Mouse (Mus musculus) adrenal gland, postnatal 25 days (tissue): ENCODE data around the gene Med27. TPM values are rescaled to one million over a fixed set of nuclear protein-coding genes. Genes with fewer than 3 reads are reported as not detected.

Source experiments
- DNase-seq: peaks from one replicate; pipeline ENCODE4 v3.0.0; 2021; ENCODE audit warnings: mixed read lengths
- long read RNA-seq: library from polyadenylated mRNA; stranded (forward); transcript quantifications from one replicate; pipeline ENCODE4 v2.0.0, GENCODE M21; 2021
- total RNA-seq: library from RNA; stranded (reverse); gene quantifications from 2 replicates; pipeline ENCODE4 v1.2.3, GENCODE M21; 2021

Gene Med27
- total RNA-seq: 22.6 and 26.3 TPM in 2 replicates
- long read RNA-seq, transcript Med27-201 (8 exons, 1,254 nt): major isoform, 8 of 13 reads
- long read RNA-seq, partial matches to known transcripts: 0 of 13 reads
- long read RNA-seq, other reads (novel, unspliced or antisense): 5 of 13 reads

DNA sequence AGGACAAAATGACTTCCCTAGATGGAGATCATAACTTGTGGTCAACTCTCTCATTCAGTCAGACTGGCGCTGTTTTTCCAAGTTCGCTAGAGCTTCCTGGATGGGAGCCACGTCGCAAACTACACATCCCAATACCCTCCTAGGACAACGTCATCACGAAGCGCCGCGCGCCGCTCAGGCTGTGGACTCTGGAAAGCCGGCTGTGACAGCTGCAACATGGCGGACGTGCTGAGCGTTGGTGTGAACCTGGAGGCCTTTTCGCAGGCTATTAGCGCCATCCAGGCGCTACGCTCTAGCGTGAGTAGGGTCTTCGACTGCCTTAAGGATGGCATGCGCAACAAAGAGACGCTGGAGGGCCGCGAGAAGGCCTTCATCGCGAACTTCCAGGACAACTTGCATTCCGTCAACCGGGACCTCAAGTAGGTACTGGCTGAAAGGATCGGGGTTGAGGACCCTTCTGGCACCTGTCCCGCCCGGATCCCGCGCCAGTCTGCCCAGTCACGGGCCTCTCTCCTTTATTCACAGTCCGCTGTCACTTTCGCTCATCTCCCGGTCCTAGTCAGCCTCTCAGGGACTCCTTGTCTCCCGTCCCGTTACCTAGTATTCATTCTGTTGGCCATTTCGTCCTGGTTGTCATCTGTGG is at the start of gene Med27:
Gene Med27, plus strand, starts transcription at position 191 of the 643 bp plus-strand sequence.
- DNase-seq: peak; percentile 95

- DNase-seq: peak; percentile 44
Observed at GRCm38 (mm10) chr2:29309966-29310365, 36.7 kb upstream of the Med27 start.

DNA sequence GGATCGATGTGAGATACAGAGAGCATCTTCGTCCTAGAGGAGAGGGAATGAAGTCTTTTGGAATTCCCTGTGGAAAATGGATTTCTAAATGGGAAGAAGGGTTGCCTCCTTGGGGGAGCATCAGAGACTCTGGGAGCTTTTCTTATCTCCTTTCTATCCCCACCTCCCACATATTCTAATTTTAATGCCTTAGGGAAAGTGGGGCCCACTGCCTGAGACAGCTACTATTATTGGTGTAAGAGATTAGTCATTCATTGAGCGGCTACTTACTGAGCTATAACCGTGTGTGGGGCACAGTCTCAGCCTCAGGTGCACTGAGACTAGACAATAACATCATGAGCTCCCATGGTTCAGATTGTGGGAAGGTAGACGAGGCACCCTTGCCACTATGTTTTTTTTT is 34.6 kb upstream of the Med27 start:
- DNase-seq: no peak

DNA sequence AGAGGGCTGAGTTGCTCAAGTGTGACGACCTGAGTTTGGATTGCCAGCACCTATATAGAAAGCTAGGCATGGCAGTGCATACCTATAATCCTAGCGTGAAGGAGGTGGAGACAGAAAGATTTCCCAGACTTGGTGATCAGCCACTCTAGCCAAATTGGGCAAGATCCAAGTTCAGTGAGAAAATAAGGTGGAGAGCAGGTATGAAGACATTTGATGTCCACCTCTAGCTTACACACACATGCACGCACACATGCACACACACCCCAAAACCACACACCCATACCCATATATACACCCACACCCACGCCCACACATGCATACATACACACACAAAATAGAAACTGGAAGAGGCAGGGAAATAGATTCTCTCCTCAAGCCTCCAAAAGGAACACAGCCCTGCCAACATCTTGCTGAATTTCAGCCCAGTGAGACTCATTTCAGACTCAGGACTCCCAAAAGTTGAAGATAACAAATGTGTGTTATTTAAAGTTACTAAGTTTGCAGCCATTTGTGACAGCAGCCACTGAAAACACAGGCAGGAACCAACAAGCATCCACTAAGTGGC is 28.6 kb upstream of the Med27 start:
- DNase-seq: no peak

DNA sequence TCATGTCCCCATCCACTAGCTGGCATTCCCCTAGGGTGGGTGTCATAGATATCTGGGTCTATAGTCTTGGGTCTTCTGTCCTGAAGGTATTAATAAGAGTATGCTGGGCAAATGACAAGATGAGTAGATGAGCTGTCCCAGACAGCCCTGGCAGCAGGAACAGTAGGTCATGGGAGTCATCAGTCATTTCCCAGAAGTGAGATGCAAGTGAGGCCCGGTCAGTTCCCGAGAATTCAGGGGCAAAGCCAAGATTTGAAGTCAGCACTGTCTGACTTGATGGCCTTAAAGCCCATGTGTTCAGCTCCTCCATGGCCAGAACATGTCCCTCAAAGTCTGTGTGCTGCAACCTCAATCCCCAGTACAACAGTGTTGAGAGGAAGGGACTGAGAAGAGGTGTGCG is 28.0 kb upstream of the Med27 start:
- DNase-seq: no peak

- DNase-seq: no peak
Observed at GRCm38 (mm10) chr2:29320229-29320751, 26.3 kb upstream of the Med27 start.

- DNase-seq: no peak
Observed at GRCm38 (mm10) chr2:29320780-29321179, 25.8 kb upstream of the Med27 start.

DNA sequence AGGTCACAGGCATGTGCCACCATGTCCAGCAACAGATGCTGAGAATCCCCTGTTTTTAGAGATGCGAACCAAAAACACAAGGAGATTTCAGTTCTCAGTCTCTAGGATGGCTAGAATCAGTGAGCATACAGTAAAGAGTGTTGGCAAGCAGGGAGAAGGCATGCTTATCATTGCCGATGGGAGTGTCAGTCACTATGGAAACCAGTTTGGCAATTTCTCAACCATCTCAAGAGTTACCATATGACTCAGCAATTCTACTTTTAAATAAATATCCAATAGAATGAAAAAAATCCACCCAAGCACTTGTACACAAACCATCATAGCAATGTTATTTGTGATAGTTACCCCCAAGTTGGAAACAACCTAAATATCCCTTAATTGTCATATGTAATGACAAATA is 22.2 kb upstream of the Med27 start:
- no peak for DNase-seq

DNA sequence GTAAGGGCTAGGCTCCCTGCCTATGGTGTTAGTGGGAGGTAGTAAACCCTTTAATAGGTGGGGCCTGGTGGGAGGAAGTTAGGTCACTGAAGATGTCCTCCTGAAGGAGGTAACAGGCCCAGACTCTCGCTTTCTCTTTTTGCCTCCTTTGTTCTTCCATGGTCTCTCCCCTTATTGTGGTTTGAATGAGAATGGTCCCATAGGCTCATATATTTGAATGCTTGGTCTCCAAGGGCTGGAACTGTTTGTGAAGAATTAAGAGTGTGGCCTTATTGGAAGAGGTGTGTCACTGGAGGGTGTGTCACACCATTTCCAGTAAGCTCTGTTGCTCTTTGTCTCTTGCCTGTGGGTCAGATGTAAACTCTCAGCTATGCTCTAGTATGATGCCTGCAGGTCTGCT is 16.1 kb upstream of the Med27 start:
- no peak for DNase-seq

GRCm38 (mm10) chr2:29338396-29338795 is 8.2 kb upstream of the Med27 start:
- DNase-seq: no peak

DNA sequence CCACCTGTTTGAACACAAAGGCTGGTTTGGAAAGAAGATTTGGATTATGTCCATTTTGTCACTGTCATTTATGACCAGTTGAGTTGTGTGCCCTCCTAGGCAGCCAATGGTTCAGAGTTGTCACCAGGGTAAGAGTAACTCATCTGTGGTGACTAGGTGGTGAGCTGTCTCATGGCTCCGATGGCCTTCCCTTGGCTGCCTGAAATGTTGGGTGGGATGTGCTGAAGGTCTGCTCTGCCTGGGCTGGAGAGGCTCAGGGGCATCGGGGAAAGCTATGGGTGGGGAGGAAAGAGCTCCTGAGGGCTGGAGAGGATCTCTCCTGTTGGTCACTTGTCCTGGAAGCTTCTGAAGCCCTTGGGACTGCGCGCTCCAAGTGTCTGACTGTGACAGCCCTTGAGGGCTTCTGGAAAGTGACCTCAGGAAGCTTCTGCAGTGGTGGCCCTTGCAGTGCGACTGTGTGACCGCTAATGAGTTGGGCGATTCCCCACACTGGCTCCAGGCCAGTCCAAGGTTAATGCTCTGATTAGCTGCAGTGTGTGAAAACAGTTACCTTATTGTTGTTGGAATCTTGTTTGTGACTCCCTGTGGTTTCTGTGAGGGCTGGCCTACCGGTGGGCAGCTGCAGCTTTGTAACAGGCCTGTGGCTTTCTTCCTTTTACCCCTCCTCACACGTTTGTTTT is 12.2 kb downstream of the Med27 start:
- no peak for DNase-seq

DNA sequence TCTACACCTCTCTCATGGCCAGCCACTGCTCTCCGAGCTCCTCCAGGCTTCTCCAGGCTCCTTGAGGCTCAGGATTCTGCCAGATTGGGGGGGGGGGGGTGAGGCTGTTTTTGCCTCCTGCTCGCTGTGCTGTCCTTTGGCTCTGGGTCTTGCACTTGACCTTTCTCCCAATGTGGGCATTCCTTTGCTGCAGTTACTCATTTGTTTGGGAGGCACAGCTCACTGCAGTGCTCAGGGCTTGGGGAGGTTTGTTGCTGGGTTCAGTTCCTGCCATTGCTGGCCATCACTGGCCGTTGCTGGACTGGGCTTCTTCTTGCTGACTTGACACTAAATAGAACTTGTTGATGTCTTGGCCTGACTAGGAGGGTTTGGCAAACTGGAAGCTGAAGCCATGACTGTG is 14.3 kb downstream of the Med27 start:
- peak; percentile 9 for DNase-seq

- no peak for DNase-seq
Observed at GRCm38 (mm10) chr2:29365000-29365695, 18.5 kb downstream of the Med27 start.

DNA sequence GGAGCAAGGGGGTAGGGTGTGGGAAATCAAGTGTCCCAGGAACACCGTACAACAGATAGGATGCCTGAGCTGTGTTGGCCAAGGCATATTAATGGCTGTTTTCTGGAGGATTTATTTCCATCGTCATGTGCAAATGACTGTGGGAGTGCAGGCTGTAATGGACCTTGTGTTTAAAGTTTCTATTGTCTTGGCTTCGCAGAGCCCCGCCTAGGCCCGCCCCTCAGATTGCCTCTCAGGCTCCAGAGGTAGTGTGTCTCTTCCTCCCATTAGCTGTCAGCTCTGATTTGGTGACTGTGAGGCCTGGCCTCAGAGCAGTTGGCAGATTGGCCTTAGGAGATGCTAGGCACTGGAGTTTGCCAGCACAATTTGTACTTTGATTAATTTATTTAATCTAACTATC is 22.1 kb downstream of the Med27 start:
- no peak for DNase-seq

GRCm38 (mm10) chr2:29372176-29372575 is 25.6 kb downstream of the Med27 start:
- no peak for DNase-seq

DNA sequence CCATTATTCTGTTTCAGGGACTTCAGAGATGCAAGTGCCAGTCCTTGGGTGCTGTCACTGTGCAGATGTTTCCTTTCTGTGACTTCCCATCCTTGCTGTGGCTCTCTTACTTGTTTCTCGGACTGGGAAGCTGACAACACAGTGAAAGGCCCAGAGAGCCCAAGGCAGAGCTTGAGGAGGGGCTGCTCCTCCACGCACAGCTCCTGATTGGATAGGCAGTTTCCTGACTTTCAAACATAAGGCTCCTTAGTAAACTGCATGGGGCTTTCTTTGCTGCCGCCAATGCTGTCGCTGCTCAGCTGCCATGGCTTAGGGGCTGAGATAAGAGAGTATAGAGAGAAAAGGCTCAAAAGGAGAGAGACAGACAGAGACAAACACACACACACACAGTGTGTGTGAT is 35.1 kb downstream of the Med27 start:
- no peak for DNase-seq

GRCm38 (mm10) chr2:29382583-29382982 is 36.0 kb downstream of the Med27 start:
- no peak for DNase-seq

DNA sequence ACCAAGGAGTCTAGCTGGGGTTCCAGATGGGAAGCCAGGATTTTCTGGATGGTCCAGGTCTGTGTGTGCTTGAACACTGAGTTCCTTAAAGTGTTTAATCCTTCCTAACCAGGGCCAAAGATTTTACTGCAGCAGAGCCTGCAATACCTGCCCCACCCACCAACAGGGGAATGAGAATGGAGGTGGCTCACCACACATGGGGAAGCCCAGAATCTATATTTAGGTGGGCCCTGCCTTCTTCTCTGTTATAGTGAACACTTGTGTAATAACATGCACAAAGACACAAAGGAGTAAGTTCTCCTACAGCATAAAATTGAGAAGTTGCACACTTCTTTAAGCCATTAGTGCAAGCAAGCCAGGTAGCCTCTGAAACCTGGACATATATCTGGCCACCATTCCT is 36.5 kb downstream of the Med27 start:
- DNase-seq: no peak

DNA sequence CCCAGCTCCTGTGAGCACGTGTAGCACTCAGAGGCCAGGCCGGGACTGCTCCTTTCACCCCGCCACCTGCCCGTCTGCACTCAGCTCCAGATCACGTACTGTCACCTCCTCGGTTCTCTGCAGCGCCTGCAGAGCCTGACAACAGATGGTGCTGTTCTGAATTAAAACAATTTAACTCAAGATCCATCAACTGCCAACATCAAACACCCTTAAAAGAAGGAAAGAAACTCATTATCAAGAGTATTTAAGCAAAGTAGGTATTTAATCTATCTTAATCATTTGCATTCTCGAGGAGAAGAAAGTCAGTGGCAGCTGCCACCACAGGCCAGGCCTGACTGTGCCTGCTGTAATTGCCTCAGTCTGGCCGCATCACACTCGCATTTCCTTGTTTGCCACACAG is 38.8 kb downstream of the Med27 start:
- DNase-seq: no peak

- DNase-seq: no peak
Observed at GRCm38 (mm10) chr2:29387268-29387667, 40.6 kb downstream of the Med27 start.

DNA sequence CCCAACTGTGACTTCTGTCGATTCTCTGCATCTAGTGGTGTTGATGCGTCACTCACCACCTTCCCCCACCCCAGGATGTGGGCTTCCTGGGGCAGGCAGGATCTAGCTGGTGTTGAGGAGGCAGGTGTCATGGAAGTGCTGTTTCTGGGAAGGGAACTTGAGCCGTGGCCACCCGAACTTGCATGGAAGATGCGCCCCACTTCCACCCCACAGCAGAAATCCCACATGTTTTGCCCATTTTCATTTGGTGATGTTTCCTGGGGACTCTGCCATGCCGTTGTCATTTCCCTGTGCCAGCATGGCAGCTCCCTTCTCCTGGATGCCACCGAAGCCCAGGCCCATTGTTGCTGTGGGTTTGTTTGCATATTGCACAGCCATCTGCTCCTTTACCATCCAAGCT is 42.3 kb downstream of the Med27 start:
- DNase-seq: no peak

- no peak for DNase-seq
Observed at GRCm38 (mm10) chr2:29391086-29391485, 44.5 kb downstream of the Med27 start.

GRCm38 (mm10) chr2:29391996-29392395 is 45.4 kb downstream of the Med27 start:
- no peak for DNase-seq
